Mouse (Mus musculus) spleen, postnatal 14 days (tissue): ENCODE data around the gene Secisbp2.

Experiments used
- DNase-seq, 2 experiments: peaks; one replicate each; pipeline ENCODE4 v3.0.0; 2021 to 2022; ENCODE audit warnings: low spot score in 2 of 2

Gene Secisbp2

GRCm38 (mm10) chr13:51732097-51732664 lies 80.7 kb downstream of the Secisbp2 start:
- DNase-seq, result no peak
